Mouse (Mus musculus): ENCODE measurements around the gene Muc1.

Gene Muc1

GRCm38 (mm10) chr3:89236516-89236915 lies 7.7 kb downstream of the Muc1 start:
- no peak for DNase-seq (ENCODE audit: low read depth)

- no peak for DNase-seq (ENCODE audit: low read depth)
These were observed 8.8 kb downstream of the Muc1 start for GRCm38 (mm10) chr3:89237682-89238081.

GRCm38 (mm10) chr3:89238494-89238893 lies 9.6 kb downstream of the Muc1 start:
- DNase-seq (ENCODE audit: low read depth): no peak

- DNase-seq (ENCODE audit: low read depth): peak; percentile 72
These were observed 13.6 kb downstream of the Muc1 start for GRCm38 (mm10) chr3:89242331-89242895.

- DNase-seq (ENCODE audit: low read depth): peak; percentile 80
These were observed 14.8 kb downstream of the Muc1 start for GRCm38 (mm10) chr3:89243609-89244008.

- DNase-seq (ENCODE audit: low read depth): peak; percentile 59
These were observed 15.5 kb downstream of the Muc1 start for GRCm38 (mm10) chr3:89244158-89244981.

- peak; percentile 66 for DNase-seq (ENCODE audit: low read depth)
These were observed 16.3 kb downstream of the Muc1 start for GRCm38 (mm10) chr3:89244982-89245687.

- no peak for DNase-seq (ENCODE audit: low read depth)
These were observed 16.9 kb downstream of the Muc1 start, which contains the start of gene Krtcap2 for GRCm38 (mm10) chr3:89245688-89246171. Krtcap2 (plus strand) TSS chr3:89245966.

GRCm38 (mm10) chr3:89246261-89247100 lies 17.6 kb downstream of the Muc1 start, which contains the start of gene Trim46:
Trim46 (minus strand) TSS chr3:89246309.
- peak; percentile 92 for DNase-seq (ENCODE audit: low read depth)

GRCm38 (mm10) chr3:89247466-89247865 lies 18.6 kb downstream of the Muc1 start:
- DNase-seq (ENCODE audit: low read depth): no peak

GRCm38 (mm10) chr3:89250435-89251040 lies 21.7 kb downstream of the Muc1 start:
- DNase-seq (ENCODE audit: low read depth): peak; percentile 84

GRCm38 (mm10) chr3:89251365-89251895 lies 22.6 kb downstream of the Muc1 start:
- peak; percentile 64 for DNase-seq (ENCODE audit: low read depth)

- no peak for DNase-seq (ENCODE audit: low read depth)
These were observed 26.1 kb downstream of the Muc1 start for GRCm38 (mm10) chr3:89254994-89255393.

GRCm38 (mm10) chr3:89256177-89256576 lies 27.3 kb downstream of the Muc1 start:
- DNase-seq (ENCODE audit: low read depth): no peak

- DNase-seq (ENCODE audit: low read depth): no peak
These were observed 30.2 kb downstream of the Muc1 start, which contains the start of gene Dpm3 for GRCm38 (mm10) chr3:89259076-89259475. Dpm3 (plus strand) TSS chr3:89259358.

- DNase-seq (ENCODE audit: low read depth): no peak
These were observed 31.4 kb downstream of the Muc1 start for GRCm38 (mm10) chr3:89260211-89260610.

- no peak for DNase-seq (ENCODE audit: low read depth)
These were observed 33.6 kb downstream of the Muc1 start for GRCm38 (mm10) chr3:89262417-89262816.

GRCm38 (mm10) chr3:89266439-89266893 lies 37.6 kb downstream of the Muc1 start:
- DNase-seq (ENCODE audit: low read depth): peak; percentile 83

- no peak for DNase-seq (ENCODE audit: low read depth)
These were observed 40.1 kb downstream of the Muc1 start for GRCm38 (mm10) chr3:89268916-89269315.

GRCm38 (mm10) chr3:89270051-89270755 lies 41.3 kb downstream of the Muc1 start, which contains the start of gene Slc50a1:
Slc50a1 (minus strand) TSS chr3:89270570.
- peak; percentile 79 for DNase-seq (ENCODE audit: low read depth)

Measured in naive thymus-derived CD4-positive, alpha-beta T cell, adult 2 months (primary cell).